Mouse (Mus musculus) bone marrow, adult 2 months (tissue): ENCODE results near the gene Pigp.

Experiments used
- CTCF ChIP-seq: fragments of 200-500 bp; IDR thresholded peaks from 2 replicates; pipeline ENCODE4 v1.5.1; 2011; ENCODE audit warnings: low read length, control low read depth; ENCODE audit not compliant: control insufficient read depth, insufficient read depth
- POLR2A ChIP-seq: fragments of 200-500 bp; IDR thresholded peaks from 2 replicates; pipeline ENCODE4 v1.6.1; 2011; ENCODE audit warnings: low read depth, mild to moderate bottlenecking, control low read depth, low read length, borderline replicate concordance; ENCODE audit not compliant: control insufficient read depth

DNA sequence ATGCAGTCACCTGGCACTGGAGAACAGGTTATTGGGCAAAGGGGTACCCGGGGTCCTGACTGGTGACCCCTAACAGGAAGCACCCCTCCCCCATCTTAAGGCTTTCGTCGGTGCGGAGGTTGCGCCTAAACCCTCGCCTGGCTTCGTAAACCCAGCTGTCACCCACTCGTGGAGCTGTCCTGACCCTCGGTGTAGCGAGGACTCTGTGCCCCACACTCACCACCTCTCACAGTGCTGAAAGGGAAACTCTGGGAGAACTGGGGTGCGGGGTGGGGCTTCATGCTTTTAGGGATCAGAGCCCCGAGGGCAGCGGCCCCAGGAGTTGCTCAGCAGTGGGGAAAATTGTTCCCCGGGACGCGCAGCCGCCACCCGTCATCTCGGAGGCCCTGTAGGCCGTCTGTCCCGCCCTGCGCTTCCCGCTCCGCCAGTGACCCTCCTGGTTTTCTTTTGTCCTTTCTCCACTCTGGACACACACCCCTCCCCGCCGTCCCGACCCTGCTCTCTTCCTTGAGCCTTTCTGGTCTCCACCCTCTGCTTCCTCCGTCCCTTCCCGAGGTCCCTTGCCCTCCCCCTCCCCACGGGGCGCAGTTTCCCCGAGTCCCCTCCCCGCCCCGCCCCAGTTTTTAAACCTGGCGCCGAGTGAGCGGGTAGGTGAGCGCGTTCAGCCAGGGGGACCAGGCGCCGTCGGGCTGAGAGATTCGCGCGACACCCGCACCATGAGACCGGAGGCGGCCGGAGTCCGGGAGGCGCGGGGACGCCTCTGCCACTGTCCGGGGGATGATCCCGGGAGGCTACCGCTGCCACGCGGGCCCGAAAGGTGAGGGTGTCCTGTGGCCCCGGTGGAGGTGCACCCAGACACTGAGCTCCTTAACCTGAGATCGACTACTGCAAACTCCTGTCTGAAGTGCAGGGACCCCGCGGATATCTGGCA is 43.6 kb downstream of the Pigp start, which contains the start of gene Ripply3:
- TF ChIP-seq POLR2A, result no peak
- TF ChIP-seq CTCF, result no peak
